Mouse (Mus musculus): ENCODE measurements around the gene Akap10. TPM values are rescaled to one million over a fixed set of nuclear protein-coding genes. Genes with fewer than 3 reads are reported as not detected.
A peak's percentile ranks its signal among the peaks of the same experiment; 100 is the strongest.

The Akap10 gene
- polyA plus RNA-seq, 1 experiment from 2014 or later: 14.4 TPM

DNA sequence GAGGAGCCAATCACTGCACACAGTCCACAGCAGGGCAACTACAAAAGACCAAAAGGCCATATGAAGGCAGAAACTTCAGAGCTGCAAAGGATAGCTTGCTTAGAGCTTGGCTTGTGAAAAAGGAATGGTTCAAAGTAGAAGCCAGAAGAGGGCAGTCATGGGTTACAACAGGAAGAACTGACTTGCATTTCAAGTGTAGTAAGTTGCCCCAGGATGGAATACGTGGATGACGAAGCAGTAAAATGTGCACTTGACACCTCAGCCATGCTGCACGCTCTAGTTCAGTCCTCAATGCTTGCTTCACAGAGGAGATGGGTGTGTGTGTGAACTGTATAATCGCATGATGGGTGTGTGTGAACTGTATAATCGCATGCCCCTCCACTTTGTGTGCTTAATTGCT, 47.9 kb downstream of the Akap10 start:
- WGBS: 81% methylated on average over 5 of the region's 5 CpGs
- H3K27ac ChIP-seq: no peak overlapping the region
- ATAC-seq (ENCODE audit: low FRiP score): no peak
- no peaks in the 10 kb centered on the region for H3K9me3 ChIP-seq (ENCODE audit: control insufficient read depth, low read length)
- H3K9ac ChIP-seq: no peak overlapping the region
- H3K27me3 ChIP-seq (ENCODE audit: control insufficient read depth, insufficient read depth, low read length): no peaks in the 10 kb centered on the region
- no peaks in the 10 kb centered on the region for H3K4me1 ChIP-seq (replicated peaks; ENCODE audit: control insufficient read depth, insufficient read depth, low read length)
- peaks cover 53% of the 10 kb centered on the region for H3K36me3 ChIP-seq (replicated peaks; ENCODE audit: control insufficient read depth, insufficient read depth)
- no peak for DNase-seq (ENCODE audit: low spot score)
- no peak overlapping the region for H3K4me3 ChIP-seq (replicated peaks; ENCODE audit: low read length)
- no peak overlapping the region for H3K4me2 ChIP-seq (replicated peaks)

DNA sequence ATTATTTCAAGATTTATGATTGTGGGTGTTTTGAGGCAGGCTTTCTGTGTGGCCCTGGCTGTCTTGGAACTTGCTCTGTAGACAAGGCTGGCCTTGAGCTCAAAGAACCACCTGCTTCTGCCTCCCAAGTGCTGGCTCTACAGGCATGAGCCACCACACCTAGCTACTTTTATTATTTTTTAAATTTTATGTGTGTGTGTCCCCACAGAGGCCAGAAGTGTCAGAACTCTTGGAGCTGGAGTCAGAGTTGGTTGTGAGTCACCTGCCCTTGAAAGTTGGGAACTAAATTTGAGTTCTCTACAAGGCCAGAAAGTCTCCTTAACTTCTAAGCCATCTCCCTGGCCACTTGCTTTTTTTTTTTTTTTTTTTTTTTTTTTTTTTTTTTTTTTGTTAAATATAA, 50.1 kb downstream of the Akap10 start:
- Histone ChIP-seq H3K4me1 (replicated peaks; ENCODE audit: control insufficient read depth, insufficient read depth, low read length) (no peaks in the 10 kb centered on the region), H3K4me3 (replicated peaks; ENCODE audit: low read length) (no peak overlapping the region), H3K9ac (no peak overlapping the region), H3K27me3 (ENCODE audit: control insufficient read depth, insufficient read depth, low read length) (no peaks in the 10 kb centered on the region), H3K27ac (no peak overlapping the region), H3K36me3 (replicated peaks; ENCODE audit: control insufficient read depth, insufficient read depth) (peaks cover 57% of the 10 kb centered on the region), H3K9me3 (ENCODE audit: control insufficient read depth, low read length) (no peaks in the 10 kb centered on the region), H3K4me2 (replicated peaks) (no peak overlapping the region)
- ATAC-seq (ENCODE audit: low FRiP score): no peak
- DNase-seq (ENCODE audit: low spot score): no peak

DNA sequence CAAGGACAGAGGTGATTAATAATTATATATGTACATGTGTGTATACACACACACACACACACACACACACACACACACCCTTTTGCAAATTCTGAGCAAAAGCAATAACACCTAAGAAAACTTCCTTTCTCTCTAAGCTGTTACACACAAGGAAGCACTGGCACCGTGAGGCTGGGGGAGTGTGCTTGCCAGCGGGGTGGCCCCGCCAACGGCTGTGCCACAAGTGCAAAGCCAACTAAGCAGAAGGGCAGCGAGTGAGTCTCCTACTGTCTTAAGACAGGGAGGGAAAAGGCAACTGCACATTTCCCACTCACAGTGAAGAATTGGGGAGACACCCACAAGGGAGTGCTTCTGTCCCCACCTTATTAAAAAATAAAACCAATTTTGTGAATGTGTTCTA, 58.2 kb downstream of the Akap10 start:
- Histone ChIP-seq H3K4me1 (replicated peaks; ENCODE audit: control insufficient read depth, insufficient read depth, low read length) (no peaks in the 10 kb centered on the region), H3K36me3 (replicated peaks; ENCODE audit: control insufficient read depth, insufficient read depth) (peaks cover 74% of the 10 kb centered on the region)
- 91% methylated on average over 5 of the region's 5 CpGs for WGBS

DNA sequence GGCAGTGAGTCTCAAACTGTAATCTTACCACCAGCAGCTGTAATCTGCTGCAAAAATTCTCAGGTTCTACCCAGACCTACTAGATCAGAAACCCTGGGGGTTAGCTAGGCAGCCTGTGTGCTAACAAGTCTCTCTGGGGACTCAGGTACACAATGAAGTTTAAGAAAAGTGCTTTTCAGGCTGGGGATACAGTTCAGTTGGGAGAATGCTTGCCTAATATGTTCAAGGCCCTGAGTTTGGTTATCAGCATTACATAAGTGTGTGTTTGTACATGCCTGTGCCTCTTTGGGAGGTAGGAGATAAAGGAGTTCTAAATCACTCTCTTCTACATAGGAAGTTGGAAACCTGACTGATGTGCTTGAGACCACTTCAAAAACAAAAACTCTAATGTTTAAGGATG, 63.2 kb downstream of the Akap10 start:
- Histone ChIP-seq H3K9ac (no peak overlapping the region), H3K4me2 (replicated peaks) (no peak overlapping the region), H3K36me3 (replicated peaks; ENCODE audit: control insufficient read depth, insufficient read depth) (peaks cover 29% of the 10 kb centered on the region), H3K27ac (no peak overlapping the region), H3K4me1 (replicated peaks; ENCODE audit: control insufficient read depth, insufficient read depth, low read length) (no peaks in the 10 kb centered on the region), H3K27me3 (ENCODE audit: control insufficient read depth, insufficient read depth, low read length) (no peaks in the 10 kb centered on the region), H3K9me3 (ENCODE audit: control insufficient read depth, low read length) (no peaks in the 10 kb centered on the region), H3K4me3 (replicated peaks; ENCODE audit: low read length) (no peak overlapping the region)
- no peak for DNase-seq (ENCODE audit: low spot score)
- no peak for ATAC-seq (ENCODE audit: low FRiP score)

More for the DNA sequence above, 58.2 kb downstream of the Akap10 start:
- no peak for ATAC-seq (ENCODE audit: low FRiP score)
- no peaks in the 10 kb centered on the region for H3K27me3 ChIP-seq (ENCODE audit: control insufficient read depth, insufficient read depth, low read length)
- no peak for DNase-seq (ENCODE audit: low spot score)
- no peak overlapping the region for H3K4me2 ChIP-seq (replicated peaks)
- H3K4me3 ChIP-seq (replicated peaks; ENCODE audit: low read length): no peak overlapping the region
- H3K27ac ChIP-seq: no peak overlapping the region
- no peaks in the 10 kb centered on the region for H3K9me3 ChIP-seq (ENCODE audit: control insufficient read depth, low read length)
- H3K9ac ChIP-seq: no peak overlapping the region

DNA sequence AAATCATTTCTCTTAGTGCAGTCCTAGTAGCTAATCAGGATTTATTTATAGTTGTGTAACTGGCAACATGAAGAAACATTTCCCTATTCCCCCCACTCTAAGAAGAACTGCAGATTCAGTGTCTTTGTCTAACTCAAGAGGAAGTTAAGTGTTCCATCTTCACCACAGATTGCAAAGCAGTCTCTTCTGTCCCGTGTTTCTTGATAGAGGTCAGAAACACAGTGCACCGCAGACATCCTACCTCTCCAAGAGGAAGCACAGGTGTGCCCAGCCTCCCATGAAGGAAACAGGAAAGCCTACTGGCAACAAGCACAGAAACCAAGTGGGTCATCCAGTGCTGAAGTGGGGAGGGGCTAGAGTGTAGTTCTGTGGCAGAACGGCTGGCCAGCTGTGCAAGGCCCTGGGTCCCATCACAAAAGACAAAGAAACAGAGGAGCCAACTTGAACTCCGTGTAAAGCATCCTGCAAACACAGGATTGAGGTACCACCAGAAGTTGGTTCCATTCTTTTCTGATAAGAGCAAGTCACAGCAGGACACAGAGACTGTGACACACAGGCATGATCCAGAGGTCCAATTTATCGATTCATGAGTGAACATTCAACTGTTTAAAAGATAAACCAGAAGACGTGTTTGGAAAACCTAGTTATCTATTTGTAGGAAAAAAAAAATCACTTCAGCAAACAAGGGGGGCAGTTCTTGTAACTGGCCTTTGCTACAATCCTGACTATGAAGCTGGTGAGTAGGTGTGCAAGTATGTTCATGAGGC, 68.1 kb downstream of the Akap10 start:
- ATAC-seq (ENCODE audit: low FRiP score): no peak
- Histone ChIP-seq H3K4me2 (replicated peaks) (no peak overlapping the region), H3K4me1 (replicated peaks; ENCODE audit: control insufficient read depth, insufficient read depth, low read length) (no peaks in the 10 kb centered on the region), H3K9me3 (ENCODE audit: control insufficient read depth, low read length) (no peaks in the 10 kb centered on the region), H3K27ac (no peak overlapping the region), H3K4me3 (replicated peaks; ENCODE audit: low read length) (no peak overlapping the region), H3K36me3 (replicated peaks; ENCODE audit: control insufficient read depth, insufficient read depth) (no peaks in the 10 kb centered on the region), H3K9ac (no peak overlapping the region), H3K27me3 (ENCODE audit: control insufficient read depth, insufficient read depth, low read length) (no peaks in the 10 kb centered on the region)
- DNase-seq (ENCODE audit: low spot score): no peak
- 77% methylated on average over 6 of the region's 6 CpGs for WGBS

DNA sequence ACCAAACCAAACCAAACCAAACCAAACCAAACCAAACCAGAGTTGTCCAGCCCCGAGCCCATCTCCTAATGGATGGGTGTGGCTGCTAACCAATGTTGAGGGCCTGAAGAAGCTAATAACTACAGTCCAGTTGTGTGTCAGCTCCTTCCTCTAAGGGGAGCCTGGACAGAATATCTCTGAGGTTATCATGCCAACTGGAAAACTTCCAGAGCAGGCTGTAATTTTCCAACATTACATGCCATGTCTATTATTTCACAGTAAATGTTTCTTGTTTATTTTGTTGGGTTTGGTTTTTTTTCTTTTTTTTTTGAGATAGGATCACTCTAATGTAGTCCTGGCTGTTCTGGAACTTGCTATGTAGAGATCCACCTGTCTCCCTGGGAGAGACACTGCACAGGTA, 70.7 kb downstream of the Akap10 start:
- Histone ChIP-seq H3K9me3 (ENCODE audit: control insufficient read depth, low read length) (no peaks in the 10 kb centered on the region), H3K36me3 (replicated peaks; ENCODE audit: control insufficient read depth, insufficient read depth) (no peaks in the 10 kb centered on the region), H3K4me1 (replicated peaks; ENCODE audit: control insufficient read depth, insufficient read depth, low read length) (no peaks in the 10 kb centered on the region), H3K27ac (no peak overlapping the region), H3K9ac (no peak overlapping the region), H3K4me2 (replicated peaks) (no peak overlapping the region), H3K4me3 (replicated peaks; ENCODE audit: low read length) (no peak overlapping the region), H3K27me3 (ENCODE audit: control insufficient read depth, insufficient read depth, low read length) (no peaks in the 10 kb centered on the region)
- DNase-seq (ENCODE audit: low spot score) (no peak), ATAC-seq (ENCODE audit: low FRiP score) (no peak)
- WGBS: 93% methylated on average over 1 of the region's 1 CpGs

DNA sequence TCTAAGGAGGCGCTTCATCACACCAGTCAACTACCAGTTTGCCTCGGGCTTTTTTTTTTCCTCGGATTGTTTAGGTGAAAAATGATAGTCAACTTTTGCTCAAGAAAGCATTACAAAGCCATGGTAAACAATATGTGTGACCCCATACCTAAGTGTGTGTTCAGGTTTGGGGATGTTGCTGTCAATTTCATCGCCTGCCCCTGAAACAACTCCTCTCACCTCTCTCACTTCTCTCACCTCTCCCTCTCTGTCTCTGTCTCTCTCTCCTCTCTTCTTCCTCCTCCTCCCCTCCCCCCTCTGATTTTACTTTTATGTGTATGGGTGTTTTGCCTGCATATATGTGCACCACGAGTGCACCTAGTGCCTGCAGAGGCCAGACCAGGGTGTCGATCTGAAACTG, 74.5 kb downstream of the Akap10 start:
- Histone ChIP-seq H3K36me3 (replicated peaks; ENCODE audit: control insufficient read depth, insufficient read depth) (peaks cover 13% of the 10 kb centered on the region), H3K27ac (peak overlapping the region; percentile 95), H3K27me3 (ENCODE audit: control insufficient read depth, insufficient read depth, low read length) (no peaks in the 10 kb centered on the region), H3K9ac (peak overlapping the region; percentile 99), H3K4me3 (replicated peaks; ENCODE audit: low read length) (peak overlapping the region; percentile 72), H3K4me1 (replicated peaks; ENCODE audit: control insufficient read depth, insufficient read depth, low read length) (peaks cover 23% of the 10 kb centered on the region), H3K9me3 (ENCODE audit: control insufficient read depth, low read length) (no peaks in the 10 kb centered on the region), H3K4me2 (replicated peaks) (peak overlapping the region; percentile 86)
- ATAC-seq (ENCODE audit: low FRiP score) (no peak), DNase-seq (ENCODE audit: low spot score) (no peak)
- WGBS: 48% methylated on average over 6 of the region's 6 CpGs

DNA sequence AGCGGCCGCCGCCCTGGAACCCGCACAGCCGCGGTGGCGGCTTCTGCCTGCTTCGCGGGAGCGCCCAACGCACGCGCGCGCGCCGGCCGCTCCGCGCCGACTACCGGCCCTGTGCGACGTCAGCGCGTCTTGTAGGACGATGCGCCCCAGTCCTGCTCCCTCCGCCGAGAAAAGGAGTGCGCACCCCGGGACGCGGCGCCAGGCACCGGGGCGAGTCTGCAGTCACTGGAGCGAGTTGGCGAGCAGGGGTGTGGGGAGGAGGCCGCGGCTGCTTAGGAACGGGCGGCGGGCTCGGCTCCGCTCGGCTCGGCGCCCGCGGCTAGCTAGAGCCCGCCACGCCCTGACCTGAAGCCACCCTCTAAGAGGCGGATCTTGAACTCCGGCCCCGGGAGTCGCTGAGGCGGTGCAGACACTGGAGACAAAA, 75.1 kb downstream of the Akap10 start, which contains the start of gene Ulk2:
Gene Ulk2, minus strand, starts transcription at position 86 of the 424 bp plus-strand sequence.
- under 1% methylated on average over 50 of the region's 58 CpGs for WGBS
- peak; percentile 93 for DNase-seq (ENCODE audit: low spot score)
- H3K27me3 ChIP-seq (ENCODE audit: control insufficient read depth, insufficient read depth, low read length): no peaks in the 10 kb centered on the region
- ATAC-seq (ENCODE audit: low FRiP score): peak; percentile 92
- peak within 1 kb of the TSS; percentile 95 for H3K27ac ChIP-seq
- peak within 1 kb of the TSS; percentile 86 for H3K4me2 ChIP-seq (replicated peaks)
- H3K4me3 ChIP-seq (replicated peaks; ENCODE audit: low read length): peak within 1 kb of the TSS; percentile 72
- H3K4me1 ChIP-seq (replicated peaks; ENCODE audit: control insufficient read depth, insufficient read depth, low read length): peaks cover 26% of the 10 kb centered on the region
- no peaks in the 10 kb centered on the region for H3K9me3 ChIP-seq (ENCODE audit: control insufficient read depth, low read length)
- peak within 1 kb of the TSS; percentile 99 for H3K9ac ChIP-seq
- H3K36me3 ChIP-seq (replicated peaks; ENCODE audit: control insufficient read depth, insufficient read depth): peaks cover 18% of the 10 kb centered on the region

DNA sequence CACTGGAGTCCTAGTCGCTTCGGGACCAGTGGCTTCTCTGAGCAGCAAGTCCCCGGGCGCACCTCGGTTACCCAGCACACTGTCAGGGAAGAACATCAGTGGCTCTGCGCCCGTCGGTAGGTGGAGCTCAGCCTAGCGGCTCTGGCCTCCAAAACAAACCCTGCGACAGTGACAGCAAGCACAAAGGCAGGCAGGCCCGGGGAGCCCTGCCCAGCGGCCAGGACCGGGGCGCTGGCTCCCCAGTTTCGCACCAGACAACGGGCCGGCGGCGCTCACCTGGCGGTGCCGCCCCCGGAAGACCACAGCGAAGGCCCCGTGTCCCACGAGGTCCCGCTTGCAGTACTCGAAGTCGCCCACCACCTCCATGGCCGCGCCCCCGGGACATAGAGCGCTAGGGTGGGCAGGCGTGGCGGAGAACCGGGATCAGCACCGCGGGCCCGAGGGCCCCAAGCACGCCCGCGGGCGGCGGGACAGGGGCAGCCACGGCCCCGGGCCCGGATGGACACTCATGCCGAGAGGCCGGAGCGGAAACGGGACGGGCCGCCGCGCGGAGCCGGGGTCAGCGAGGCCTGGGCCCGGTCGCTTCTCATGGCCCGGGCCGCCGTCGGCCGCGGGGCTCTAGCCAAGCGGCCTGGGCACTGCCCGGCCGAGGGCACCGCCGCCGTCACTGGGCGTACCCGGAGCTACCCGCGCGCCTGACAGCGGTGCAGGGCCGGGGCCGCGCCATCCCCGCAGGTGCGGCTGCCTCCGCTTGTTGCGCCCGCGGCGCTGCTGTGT, 75.7 kb downstream of the Akap10 start:
- ATAC-seq (ENCODE audit: low FRiP score) (peak; percentile 89), DNase-seq (ENCODE audit: low spot score) (peak; percentile 80)
- H3K27me3 ChIP-seq (ENCODE audit: control insufficient read depth, insufficient read depth, low read length): no peaks in the 10 kb centered on the region
- H3K4me1 ChIP-seq (replicated peaks; ENCODE audit: control insufficient read depth, insufficient read depth, low read length): peaks cover 26% of the 10 kb centered on the region
- peak overlapping the region; percentile 99 for H3K9ac ChIP-seq
- peak overlapping the region; percentile 86 for H3K4me2 ChIP-seq (replicated peaks)
- peaks cover 21% of the 10 kb centered on the region for H3K36me3 ChIP-seq (replicated peaks; ENCODE audit: control insufficient read depth, insufficient read depth)
- WGBS: under 1% methylated on average over 75 of the region's 87 CpGs
- H3K9me3 ChIP-seq (ENCODE audit: control insufficient read depth, low read length): no peaks in the 10 kb centered on the region
- H3K27ac ChIP-seq: peak overlapping the region; percentile 95
- peak overlapping the region; percentile 72 for H3K4me3 ChIP-seq (replicated peaks; ENCODE audit: low read length)
